Mouse (Mus musculus) neural tube, embryonic 13.5 days (tissue): ENCODE data around the gene Elmo1. TPM values are rescaled to one million over a fixed set of nuclear protein-coding genes. Genes with fewer than 3 reads are reported as not detected.
"Not testable (repeated sequence)": the region's sequence is repeated elsewhere in the genome, so short reads cannot be mapped to it uniquely, and the experiment has no call there.

ENCODE experiments used
- ATAC-seq: fragments of 200-750 bp; cut with Nextera tagmentation; 2 replicates; pipeline ENCODE4 v1.8.0; 2017; ENCODE audit warnings: low read depth, mild to moderate bottlenecking, moderate TSS enrichment, moderate library complexity
- H3K27ac ChIP-seq: fragments of 300-500 bp; sonication (generic); replicated peaks from 2 replicates; pipeline ENCODE4 v1.5.1; 2015; ENCODE audit warnings: moderate library complexity, mild to moderate bottlenecking, inconsistent platforms
- H3K27me3 ChIP-seq: fragments of 300-500 bp; sonication (generic); 2 replicates; pipeline ENCODE4 v1.6.1; 2015; ENCODE audit warnings: mild to moderate bottlenecking, inconsistent platforms
- H3K36me3 ChIP-seq: fragments of 300-500 bp; sonication (generic); 2 replicates; pipeline ENCODE4 v1.6.1; 2015; ENCODE audit warnings: mild to moderate bottlenecking, inconsistent platforms
- H3K4me1 ChIP-seq: fragments of 300-500 bp; sonication (generic); replicated peaks from 2 replicates; pipeline ENCODE4 v1.6.1; 2015; ENCODE audit warnings: inconsistent platforms
- H3K4me2 ChIP-seq: fragments of 300-500 bp; sonication (generic); 2 replicates; pipeline ENCODE4 v1.6.1; 2015; ENCODE audit warnings: inconsistent platforms, mild to moderate bottlenecking, moderate library complexity
- H3K4me3 ChIP-seq: fragments of 300-500 bp; sonication (generic); 2 replicates; pipeline ENCODE4 v1.5.1; 2015; ENCODE audit warnings: mild to moderate bottlenecking, inconsistent platforms
- H3K9ac ChIP-seq: fragments of 300-500 bp; sonication (generic); 2 replicates; pipeline ENCODE4 v1.6.1; 2015; ENCODE audit warnings: moderate library complexity, mild to moderate bottlenecking, inconsistent platforms
- H3K9me3 ChIP-seq: fragments of 300-500 bp; sonication (generic); 2 replicates; pipeline ENCODE4 v1.6.1; 2016; ENCODE audit warnings: inconsistent platforms
- WGBS: fragments of 180-500 bp; shearing (Covaris S2); methylation state at CpG from one replicate; pipeline ENCODE4 v1.1.7; 2015; 5-methylcytosine and 5-hydroxymethylcytosine counted together
- polyA plus RNA-seq: library from polyadenylated mRNA; unstranded; fragments of >200 nt; fragmentation: Nextera tagmentation; extraction: Ambion mirVana; gene quantifications from 2 replicates; pipeline ENCODE4 v1.2.1, GENCODE M21; 2015

The Elmo1 gene
- polyA plus RNA-seq, 1 experiment from 2014 or later = 48.4 TPM

DNA sequence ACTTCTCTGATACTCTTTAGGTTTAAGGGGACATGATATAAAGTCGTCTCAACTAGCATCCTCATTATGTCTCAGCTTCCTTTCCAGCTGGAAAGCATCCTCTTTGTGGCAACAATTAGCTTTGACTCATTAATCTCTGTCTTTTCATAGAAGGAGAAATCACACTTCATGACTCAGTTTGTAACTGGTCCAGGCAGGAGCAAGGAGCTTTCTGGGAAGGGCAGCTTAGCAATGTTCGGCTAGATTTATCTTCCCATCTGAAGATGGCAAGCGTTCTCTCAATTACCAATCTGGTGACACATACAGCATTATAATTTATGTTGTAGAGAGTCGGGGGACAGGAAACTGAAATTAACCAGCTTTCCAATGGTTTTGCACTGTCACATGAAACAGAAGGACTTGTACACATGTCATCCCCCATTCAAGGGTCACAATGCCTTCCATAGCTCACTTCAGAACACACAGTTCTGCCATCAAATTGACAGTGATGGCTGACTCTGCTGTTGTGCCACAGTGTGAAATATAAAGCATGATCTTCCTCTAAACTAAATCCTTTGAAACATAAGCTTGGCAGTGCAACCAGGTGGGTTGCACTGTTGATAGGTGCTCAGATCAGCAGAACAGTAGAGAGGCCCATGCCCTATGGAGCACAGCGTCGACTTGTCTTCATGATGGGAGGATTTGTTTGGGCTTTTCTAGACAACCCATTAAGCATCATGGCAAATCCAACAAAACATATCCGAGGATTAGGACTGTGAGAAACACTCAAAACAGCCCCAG lies 532.9 kb downstream of the Elmo1 start:
- Histone ChIP-seq H3K4me2 (no peak overlapping the region), H3K27me3 (no peaks in the 10 kb centered on the region), H3K4me1 (no peaks in the 10 kb centered on the region), H3K27ac (no peak overlapping the region), H3K4me3 (no peak overlapping the region), H3K9me3 (no peaks in the 10 kb centered on the region), H3K9ac (no peak overlapping the region), H3K36me3 (no peaks in the 10 kb centered on the region)
- no peak for ATAC-seq
- 77% methylated on average over 7 of the region's 7 CpGs for WGBS

DNA sequence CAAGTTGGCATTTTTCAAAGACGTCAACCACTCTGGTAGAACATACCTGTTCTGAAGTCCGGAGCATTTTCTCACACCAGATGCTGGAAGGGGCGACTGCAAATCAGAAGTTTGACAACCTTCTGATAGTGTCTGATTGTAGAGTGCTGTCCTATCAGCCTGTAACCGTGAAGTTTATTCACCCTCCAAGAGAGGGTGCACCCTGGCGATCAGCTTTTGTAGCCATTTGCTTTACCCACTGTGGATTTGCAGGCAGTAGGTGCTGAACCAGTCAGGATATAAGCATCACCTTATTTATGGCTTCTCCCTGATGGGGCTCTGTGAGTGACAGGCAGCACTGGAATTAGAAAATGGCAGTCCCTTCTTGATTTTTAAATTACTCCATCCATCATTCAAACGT lies 537.4 kb downstream of the Elmo1 start:
- H3K9me3 ChIP-seq = no peaks in the 10 kb centered on the region
- no peak overlapping the region for H3K4me2 ChIP-seq
- H3K36me3 ChIP-seq = no peaks in the 10 kb centered on the region
- 87% methylated on average over 6 of the region's 6 CpGs for WGBS
- H3K27me3 ChIP-seq = no peaks in the 10 kb centered on the region
- no peak overlapping the region for H3K9ac ChIP-seq
- ATAC-seq = no peak
- H3K4me1 ChIP-seq = no peaks in the 10 kb centered on the region
- H3K27ac ChIP-seq = no peak overlapping the region
- H3K4me3 ChIP-seq = no peak overlapping the region

DNA sequence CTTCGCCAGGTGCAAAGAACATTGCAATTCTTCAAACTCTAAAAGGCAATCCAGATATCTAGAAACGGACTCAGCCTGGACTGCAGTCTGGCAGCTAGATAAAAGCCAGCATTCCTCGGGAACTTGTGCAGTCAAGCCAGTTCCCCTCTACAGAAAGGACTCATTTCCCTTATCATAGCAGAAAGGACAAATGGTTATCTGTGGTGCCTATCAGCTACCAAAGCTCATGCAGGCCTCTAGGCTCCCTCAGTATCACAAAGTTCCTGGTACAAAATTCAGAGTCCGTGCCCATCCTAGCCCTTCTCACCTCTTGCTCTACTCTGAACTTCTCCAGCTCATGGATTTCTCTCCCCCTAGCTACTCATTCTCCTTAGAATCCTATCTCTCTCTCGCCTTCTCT lies 542.1 kb downstream of the Elmo1 start:
- Histone ChIP-seq H3K27me3 (no peaks in the 10 kb centered on the region), H3K4me1 (no peaks in the 10 kb centered on the region), H3K27ac (no peak overlapping the region), H3K4me2 (no peak overlapping the region), H3K36me3 (no peaks in the 10 kb centered on the region), H3K4me3 (no peak overlapping the region), H3K9me3 (no peaks in the 10 kb centered on the region), H3K9ac (no peak overlapping the region)
- 82% methylated on average over 5 of the region's 5 CpGs for WGBS
- no peak for ATAC-seq

DNA sequence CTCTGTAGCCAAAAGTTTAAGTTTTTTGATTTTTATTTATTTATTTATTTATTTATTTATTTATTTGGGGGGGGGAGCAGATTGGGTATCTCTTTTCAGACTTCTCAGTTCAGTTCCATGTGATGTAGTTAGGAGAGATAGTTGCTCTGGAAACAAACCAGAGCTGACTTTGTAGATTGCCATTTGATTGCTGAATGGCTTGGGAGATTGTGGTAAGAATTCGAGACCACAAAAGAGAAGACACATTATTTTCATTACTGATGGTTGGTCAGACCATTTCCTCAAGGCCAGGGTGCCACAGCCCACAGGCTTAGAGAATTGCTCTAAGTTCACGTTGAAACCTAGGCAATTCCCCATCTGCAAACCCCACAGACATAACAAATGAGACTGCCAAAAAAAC lies 544.3 kb downstream of the Elmo1 start:
- 85% methylated on average over 2 of the region's 2 CpGs for WGBS
- not testable (repeated sequence) for ATAC-seq, H3K4me1 ChIP-seq, H3K9ac ChIP-seq, H3K4me2 ChIP-seq, H3K27me3 ChIP-seq, H3K36me3 ChIP-seq, H3K9me3 ChIP-seq, H3K27ac ChIP-seq, H3K4me3 ChIP-seq

DNA sequence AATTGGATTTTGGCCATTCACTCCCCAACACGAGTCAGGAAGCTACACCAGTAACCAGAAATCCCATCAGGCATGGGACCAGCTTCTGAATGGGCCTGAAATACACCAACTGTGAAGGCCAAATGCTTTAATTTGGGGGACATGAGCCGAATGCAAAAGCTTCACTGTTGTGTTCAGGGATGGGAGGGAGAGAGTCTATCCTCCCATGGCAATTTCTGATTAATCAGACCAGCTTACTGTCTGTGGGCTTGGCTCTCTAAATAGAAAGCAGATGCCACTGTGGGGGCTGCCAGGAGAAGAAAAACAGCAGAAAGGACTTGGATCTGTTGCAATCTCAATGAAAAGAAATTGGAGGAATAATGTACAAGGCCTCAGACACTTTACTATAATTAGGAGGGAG lies 545.2 kb downstream of the Elmo1 start:
- H3K36me3 ChIP-seq = no peaks in the 10 kb centered on the region
- H3K4me2 ChIP-seq = no peak overlapping the region
- no peaks in the 10 kb centered on the region for H3K4me1 ChIP-seq
- no peak overlapping the region for H3K27ac ChIP-seq
- no peak overlapping the region for H3K9ac ChIP-seq
- H3K9me3 ChIP-seq = no peaks in the 10 kb centered on the region
- H3K4me3 ChIP-seq = no peak overlapping the region
- H3K27me3 ChIP-seq = no peaks in the 10 kb centered on the region
- 60% methylated on average over 2 of the region's 2 CpGs for WGBS
- no peak for ATAC-seq
